Mouse (Mus musculus): ENCODE data around the gene Ifi47.
"Not testable (repeated sequence)": the region's sequence is repeated elsewhere in the genome, so short reads cannot be mapped to it uniquely, and the experiment has no call there.

Ifi47 gene

DNA sequence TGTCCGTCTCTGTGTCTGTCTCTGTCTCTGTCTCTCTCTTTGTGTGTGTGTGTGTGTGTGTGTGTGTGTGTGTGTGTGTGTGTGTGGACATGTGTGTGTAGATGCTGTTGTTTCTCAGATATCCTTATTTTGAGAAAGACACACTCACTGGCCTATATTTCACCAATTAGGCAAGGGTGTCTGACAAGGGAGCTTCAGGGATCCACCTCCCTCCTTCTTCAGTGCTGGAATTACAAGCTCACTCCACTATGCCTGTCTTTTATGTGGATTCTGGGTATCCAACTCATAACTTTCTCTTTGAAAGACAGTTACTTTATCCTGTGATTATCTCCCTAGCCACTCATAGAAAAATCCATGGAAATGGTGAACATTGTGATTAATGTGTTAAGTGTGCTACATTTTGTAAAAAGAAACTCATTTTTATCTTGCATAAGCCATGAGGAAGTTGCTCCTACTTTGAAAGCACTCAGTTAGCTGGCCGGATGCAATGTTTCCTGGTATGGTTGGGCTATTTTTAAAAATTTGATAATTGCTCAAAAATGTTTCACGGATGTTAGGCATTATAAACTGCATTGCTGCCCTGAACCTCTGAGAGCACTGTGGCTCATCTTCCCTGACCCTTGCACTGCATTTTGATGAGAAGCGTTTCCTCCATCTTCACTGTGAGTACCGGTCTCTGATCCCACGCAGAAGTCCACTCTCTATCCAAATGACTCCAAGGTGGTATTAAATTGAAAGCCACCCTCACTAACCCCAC lies at the start of gene Ifi47:
Ifi47 (plus strand) TSS at position 587 of the 757 bp plus-strand sequence.
- DNase-seq: peak; percentile 76

DNA sequence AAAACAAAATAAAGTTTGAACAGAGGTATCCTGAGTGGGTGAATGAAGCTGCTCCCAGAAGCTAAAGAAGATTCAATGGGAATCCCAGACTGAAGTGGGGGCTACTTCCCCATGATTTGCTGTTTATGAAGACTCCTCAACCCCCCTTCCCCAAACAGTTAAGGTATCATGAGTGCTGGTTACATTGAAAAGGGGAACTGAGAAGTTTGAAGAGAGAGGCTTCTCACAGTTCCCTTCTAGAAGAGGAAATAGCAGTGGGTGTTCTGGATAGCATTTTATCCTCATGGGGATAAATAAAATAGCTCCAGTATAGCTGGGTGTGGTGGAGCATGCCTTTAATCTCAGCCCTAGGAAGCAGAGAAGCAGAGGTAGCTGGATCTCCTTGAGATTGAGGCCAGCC lies 26.3 kb upstream of the Ifi47 start:
- DNase-seq: not testable (repeated sequence)

GRCm38 (mm10) chr11:49051093-49051891 lies 25.1 kb upstream of the Ifi47 start, which contains the start of gene 9930111J21Rik2:
Gene 9930111J21Rik2 (minus strand): TSS chr11:49051242.
- not testable (repeated sequence) for DNase-seq

- DNase-seq: not testable (repeated sequence)
Observed at GRCm38 (mm10) chr11:49051894-49052293, 24.5 kb upstream of the Ifi47 start.

DNA sequence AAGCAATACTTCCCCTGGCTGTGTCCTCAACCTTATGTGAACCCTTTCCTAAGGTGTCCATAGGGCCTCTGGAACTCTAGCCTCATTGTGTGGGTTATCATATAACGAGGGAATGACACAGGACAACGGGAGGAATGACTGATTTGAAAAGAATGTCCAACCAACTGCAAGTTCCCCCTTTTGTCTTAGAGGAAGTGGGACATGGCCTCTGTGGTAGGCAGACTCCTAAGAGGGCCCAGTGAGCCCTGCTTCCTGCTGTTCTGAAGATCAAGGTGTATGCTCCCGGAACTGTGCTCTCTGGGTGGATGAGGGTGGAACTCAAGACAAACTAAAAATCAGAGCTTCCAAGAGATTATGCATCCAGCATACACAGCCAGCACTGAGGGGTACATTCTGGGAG lies 16.3 kb upstream of the Ifi47 start:
- not testable (repeated sequence) for DNase-seq

DNA sequence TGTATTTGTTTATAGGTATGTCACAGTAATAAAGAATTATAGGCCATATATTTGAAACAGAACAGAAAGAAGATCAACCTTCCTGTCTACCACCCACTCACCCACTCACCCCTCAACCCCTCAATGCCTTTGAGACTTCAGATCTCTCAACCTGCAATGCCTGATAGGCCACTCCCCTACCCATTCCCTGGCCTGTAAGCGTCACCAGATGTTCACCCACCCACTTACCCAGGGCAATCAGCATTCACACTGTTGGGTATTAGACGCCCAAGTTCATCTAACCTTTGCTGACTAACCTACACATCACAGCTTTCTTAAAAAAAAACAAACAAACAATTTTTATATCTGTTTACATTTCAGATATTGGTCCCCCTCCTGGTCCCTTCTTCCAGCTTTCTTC lies 14.5 kb upstream of the Ifi47 start:
- DNase-seq: not testable (repeated sequence)

- DNase-seq: peak; percentile 46
Observed at GRCm38 (mm10) chr11:49063713-49064469, 12.5 kb upstream of the Ifi47 start, which contains the start of gene Tgtp2. Gene Tgtp2 (minus strand): TSS chr11:49064206.

DNA sequence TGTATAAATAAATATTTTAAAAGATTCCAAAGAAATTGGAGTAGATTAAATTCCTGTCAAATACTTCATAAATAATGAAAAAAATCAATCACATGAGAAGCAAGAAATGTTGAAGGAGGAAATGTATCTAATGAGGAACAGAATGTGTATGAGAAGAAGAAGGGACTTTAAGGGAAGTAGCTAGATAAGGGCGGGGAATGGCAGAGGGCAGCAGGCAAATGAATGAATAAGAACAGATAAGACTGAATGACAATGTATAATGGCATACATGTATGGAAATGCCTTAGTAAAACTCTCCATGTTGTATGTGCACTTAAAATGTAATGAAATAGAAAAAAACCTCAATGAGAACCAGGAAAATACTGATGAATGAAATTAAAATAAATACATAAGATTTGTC lies 8.0 kb upstream of the Ifi47 start:
- DNase-seq: no peak

DNA sequence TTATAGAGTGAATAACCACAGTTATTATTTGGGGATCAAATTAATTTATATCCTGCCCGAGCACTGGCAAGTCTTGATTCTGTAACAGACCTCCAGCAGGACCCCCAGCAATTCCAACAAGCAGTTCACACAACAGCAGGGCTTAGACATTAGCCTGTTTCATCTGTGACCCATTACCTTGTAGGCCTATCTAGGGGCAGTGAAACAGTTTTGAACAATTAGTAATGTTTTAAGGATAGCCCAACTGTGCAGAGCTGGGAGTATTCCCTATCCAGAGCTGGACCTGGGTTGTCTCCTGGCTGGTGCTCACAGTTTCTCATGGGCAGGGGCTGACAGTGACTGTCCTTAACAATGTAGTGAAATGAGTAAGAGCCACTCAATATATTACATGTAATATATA lies 625 bp downstream of the Ifi47 start:
- no peak for DNase-seq

DNA sequence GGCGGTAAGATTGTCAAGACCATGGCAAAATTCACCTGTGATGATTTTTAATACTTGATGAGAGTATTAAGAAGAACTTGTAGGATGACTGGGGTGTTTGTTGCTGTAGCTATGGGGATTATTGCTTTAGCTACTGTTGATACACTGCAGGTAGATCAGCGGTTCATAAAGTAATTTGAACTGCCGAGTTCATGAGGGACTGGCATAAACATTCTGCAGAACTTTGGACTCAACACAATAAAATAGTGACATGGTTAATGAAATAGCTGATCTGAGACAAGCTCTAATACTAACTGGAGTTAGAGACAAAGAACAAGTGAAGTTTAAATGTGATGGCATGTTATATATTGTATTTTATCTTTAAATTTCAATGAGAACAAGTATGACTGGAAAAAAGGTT lies 2.3 kb downstream of the Ifi47 start:
- DNase-seq: no peak

GRCm38 (mm10) chr11:49080636-49081035 lies 4.2 kb downstream of the Ifi47 start:
- DNase-seq: no peak

DNA sequence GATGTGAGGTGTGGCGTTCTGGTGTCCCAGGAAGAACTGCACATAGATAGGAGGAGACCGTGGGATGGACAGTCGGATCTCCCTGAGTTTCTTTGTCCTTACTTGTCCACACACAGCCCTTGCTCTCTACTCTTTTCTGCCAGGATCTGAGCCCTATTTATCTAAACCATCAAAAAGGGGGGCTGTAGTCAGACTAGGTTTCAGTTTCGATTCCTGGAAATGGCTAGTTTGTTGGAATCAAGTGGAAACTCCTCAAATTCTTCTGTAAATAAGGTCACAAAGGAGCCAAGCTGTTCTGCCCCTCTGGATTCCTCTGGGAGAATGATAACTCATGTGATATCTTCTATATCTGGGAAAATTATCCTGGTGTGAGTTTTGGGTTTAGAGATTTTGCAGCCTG lies 5.0 kb downstream of the Ifi47 start:
- DNase-seq: peak; percentile 67

DNA sequence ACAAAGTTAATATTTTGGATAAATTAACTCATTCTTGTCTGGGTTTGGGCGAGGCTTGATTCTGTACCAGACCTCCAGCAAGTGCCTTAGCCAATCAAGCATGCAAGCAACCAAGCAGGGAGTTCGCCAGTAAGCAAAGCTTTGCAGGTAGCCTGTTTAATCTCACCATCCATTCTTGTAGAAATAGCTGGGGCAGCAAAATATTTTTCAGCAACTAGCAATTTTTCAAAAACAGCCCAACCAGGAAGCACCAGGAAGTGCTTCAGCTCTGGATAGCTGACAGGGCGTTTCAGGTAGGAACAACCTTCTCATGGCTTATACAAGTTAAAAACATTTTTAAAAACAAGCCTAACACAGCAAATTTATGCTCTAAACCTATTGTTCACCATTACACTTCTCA lies 5.5 kb downstream of the Ifi47 start:
- DNase-seq: peak; percentile 79

DNA sequence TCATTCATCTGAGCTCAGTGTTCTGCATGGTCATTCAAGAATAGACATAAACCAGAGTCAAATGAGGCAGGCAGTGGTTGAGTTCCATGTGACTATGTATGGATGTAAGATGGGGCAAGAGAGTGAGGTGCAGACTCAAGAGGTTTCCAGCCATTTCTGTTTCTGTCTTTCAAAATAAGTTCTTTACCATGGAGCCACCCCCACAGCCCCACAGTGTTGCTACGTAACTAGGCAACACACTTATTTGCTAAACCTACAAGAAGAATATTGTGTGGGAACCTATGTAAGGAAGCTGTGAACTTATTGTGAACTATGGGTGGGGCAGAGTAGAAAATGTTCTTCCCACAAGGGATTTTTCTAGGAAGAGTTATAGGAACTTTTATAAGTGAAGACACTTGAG lies 6.8 kb downstream of the Ifi47 start:
- DNase-seq: no peak

GRCm38 (mm10) chr11:49083808-49084207 lies 7.4 kb downstream of the Ifi47 start:
- DNase-seq: no peak

GRCm38 (mm10) chr11:49084385-49084784 lies 8.0 kb downstream of the Ifi47 start:
- DNase-seq: no peak

DNA sequence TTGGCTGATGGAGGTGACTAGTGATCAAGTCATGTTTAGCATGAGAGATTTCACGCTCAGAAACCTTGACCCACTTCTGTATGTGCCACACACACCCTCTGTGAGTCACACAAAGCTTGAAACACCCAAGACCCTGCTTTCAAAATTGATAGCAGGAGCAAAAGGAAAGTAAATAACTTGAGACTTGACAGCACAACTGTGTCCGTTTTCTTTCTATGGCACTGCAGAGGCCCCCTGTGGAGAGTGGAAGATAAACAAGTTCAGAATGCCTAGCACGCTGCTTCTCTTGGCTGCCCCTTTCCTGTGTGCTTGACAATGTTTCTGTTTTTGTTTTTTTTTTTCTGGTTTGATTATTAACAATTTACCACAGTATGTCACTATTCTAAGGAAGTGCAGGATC lies 8.5 kb downstream of the Ifi47 start:
- DNase-seq: peak; percentile 50

DNA sequence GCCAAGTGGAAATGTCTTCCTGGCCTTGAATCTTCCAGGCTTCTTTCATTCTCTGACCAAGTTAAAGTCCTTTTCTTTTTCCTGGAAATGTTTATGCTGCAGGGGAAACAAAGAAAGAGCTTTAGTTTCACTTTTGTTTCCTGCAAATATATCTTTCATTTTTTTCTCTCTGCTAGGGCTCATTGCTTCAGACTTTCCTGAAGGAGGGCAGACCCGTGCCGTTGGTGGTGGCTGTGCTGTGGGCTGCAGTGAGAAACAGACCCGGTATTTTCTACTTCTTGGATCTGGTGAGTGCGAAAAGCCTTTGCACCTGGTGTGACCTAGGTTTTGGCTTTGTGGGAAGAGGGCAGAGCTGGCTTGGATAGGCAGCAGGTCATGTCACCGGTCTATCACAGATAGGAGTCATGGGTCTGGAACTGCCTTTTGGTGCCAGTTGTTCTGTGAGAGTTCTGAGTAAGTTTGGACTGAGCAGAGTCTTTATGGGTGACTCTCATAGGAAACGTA lies 10.5 kb downstream of the Ifi47 start:
- no peak for DNase-seq

DNA sequence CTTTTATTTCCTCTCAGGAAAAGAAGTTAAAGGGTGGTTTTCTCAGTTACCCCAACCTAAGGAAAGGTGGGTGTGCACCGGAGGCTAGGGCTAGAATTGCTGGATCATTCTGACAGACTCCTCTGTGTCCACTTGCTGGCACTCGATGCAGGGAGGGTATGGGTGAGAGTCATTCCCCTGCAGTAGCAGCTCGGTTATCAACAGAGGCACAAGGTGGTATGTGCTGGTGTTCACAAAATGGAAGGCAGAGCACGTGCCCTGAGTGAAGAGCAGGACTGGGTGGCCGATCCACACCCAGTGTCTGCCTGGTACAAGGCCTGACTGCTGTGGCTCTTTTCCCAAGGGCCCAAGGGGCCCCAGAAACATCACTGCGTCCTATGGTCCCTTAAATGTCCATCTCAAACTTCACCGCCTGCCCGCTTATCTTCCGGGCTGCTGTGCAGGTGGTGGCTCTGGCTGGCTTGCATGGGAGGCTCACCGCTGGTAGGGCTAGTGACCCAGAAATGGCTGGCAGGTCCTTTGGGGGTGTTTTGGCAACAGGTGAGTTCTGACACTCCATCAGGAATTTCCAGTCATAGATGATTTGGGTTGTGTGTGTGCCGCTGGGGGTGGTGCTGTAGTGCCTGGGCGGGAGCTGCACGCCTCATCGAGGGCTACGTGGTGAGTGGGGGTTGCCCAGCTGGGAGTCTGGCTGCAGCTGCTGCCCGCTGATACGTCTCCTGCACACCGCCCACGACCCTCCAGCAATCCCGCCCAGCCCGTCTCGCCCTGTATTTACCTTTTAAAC lies 11.6 kb downstream of the Ifi47 start:
- no peak for DNase-seq

- no peak for DNase-seq
Observed at GRCm38 (mm10) chr11:49088990-49089652, 12.7 kb downstream of the Ifi47 start.

DNA sequence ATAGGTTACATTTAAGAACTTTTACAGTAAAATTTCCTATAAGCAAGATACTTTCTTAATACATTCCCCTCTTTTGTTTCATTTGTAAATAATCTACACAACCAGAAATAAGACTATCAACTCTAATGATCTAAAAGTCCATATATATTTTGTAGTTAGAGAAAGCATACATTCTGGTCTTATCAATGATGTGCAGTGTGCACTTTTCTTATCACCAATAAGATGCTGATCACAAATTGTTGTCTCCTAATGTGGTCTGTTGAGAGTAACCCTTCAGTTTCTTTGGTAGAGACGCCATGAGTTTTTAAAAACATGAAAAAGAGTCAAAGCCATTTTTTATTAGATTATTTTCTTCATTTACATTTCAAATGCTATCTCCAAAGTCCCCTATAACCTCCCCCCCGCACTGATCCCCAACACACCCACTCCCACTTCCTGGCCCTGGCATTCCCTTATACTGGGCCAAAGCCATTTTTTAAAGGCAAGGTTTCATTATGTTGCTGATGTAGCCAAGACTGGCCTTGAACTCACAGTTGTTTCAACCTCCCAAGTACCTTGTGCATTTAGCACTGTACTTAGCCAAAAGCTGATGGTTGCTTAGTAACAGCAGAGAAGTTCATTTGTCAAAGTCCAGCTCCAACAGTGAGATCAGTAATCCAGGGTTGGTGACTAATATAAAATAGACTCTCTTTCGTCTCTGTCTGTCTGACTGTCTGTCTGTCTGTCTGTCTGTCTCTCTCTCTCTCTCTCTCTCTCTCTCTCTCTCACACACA lies 13.5 kb downstream of the Ifi47 start:
- DNase-seq: no peak
